In genomic region chrX:71475992-71476391, GRCm38 (mm10) we compare ENCODE assay signal across 22 mouse cellular contexts. TPM values are rescaled to one million over a fixed set of nuclear protein-coding genes. Genes with fewer than 3 reads are reported as not detected.
DNase-seq lines count a peak whose midpoint lies in the region; ATAC-seq lines count a peak whose summit lies in the region.
"Had no signal": no experiment of that assay in that cellular context is flagged by ENCODE, and none has a peak within 500 bp of the region (broad histone marks: within the 10 kb centered on the region; RNA-seq: fewer than 3 reads in every experiment).

No protein-coding gene starts in this region.

- H3K27me3 ChIP-seq in embryonic facial prominence, embryonic 11.5 days (ENCODE audit: control insufficient read depth, insufficient read depth, low read length), result no peaks in the 10 kb centered on the region
- no peaks in the 10 kb centered on the region for H3K27me3 ChIP-seq in midbrain, embryonic 11.5 days (ENCODE audit: control insufficient read depth, insufficient read depth, low read length)
- H3K27me3 ChIP-seq: heart, embryonic 15.5 days; neural tube, embryonic 15.5 days had no signal

- H3K36me3 ChIP-seq in embryonic facial prominence, embryonic 11.5 days (replicated peaks; ENCODE audit: control insufficient read depth, insufficient read depth, low read depth, low read length), result no peaks in the 10 kb centered on the region
- no peaks in the 10 kb centered on the region for H3K36me3 ChIP-seq in midbrain, embryonic 11.5 days (ENCODE audit: control insufficient read depth, insufficient read depth, low read length)
- H3K36me3 ChIP-seq: heart, embryonic 15.5 days; neural tube, embryonic 15.5 days had no signal

- ATAC-seq in CD4-positive, CD25-positive, alpha-beta regulatory T cell, adult 4 months, result peak; percentile 18
- no peak for ATAC-seq in embryonic facial prominence, embryonic 11.5 days (replicated peaks; ENCODE audit: insufficient number of reproducible peaks, low FRiP score, low TSS enrichment, low read depth)
- ATAC-seq in midbrain, embryonic 11.5 days (ENCODE audit: low FRiP score), result no peak
- ATAC-seq: hindbrain, embryonic 16.5 days; midbrain, embryonic 16.5 days had no signal

- no peaks in the 10 kb centered on the region for H3K4me1 ChIP-seq in embryonic facial prominence, embryonic 11.5 days (ENCODE audit: control insufficient read depth, insufficient read depth, low read length)
- no peaks in the 10 kb centered on the region for H3K4me1 ChIP-seq in midbrain, embryonic 11.5 days (ENCODE audit: control insufficient read depth, insufficient read depth, low read length)
- H3K4me1 ChIP-seq: heart, embryonic 15.5 days; neural tube, embryonic 15.5 days had no signal

- DNase-seq in 3T3-L1 (ENCODE audit: low read depth, low spot score) (peak; percentile 46), adipocyte (ENCODE audit: low spot score) (no peak)
- peak; percentile 68 for DNase-seq in embryonic facial prominence, embryonic 11.5 days (ENCODE audit: low spot score)
- peak; percentile 38 for DNase-seq in induced T-regulatory cell, adult 2 months (ENCODE audit: low read depth)
- no peak for DNase-seq in cerebellum, adult 11 months
- no peak for DNase-seq in midbrain, embryonic 11.5 days (ENCODE audit: low spot score, missing footprints)
- DNase-seq: adrenal gland, postnatal 25 days; cerebellum, adult 11-12 months; cerebellum, postnatal 25 days; gastrocnemius, postnatal 14 days; kidney, adult 11 months; kidney, postnatal 10 days; left cerebral cortex, postnatal 4 days; lung, postnatal 14 days; thymus, postnatal 36 days had no signal

- no peak overlapping the region for H3K27ac ChIP-seq in embryonic facial prominence, embryonic 11.5 days (replicated peaks; ENCODE audit: low read depth, low read length)
- no peak overlapping the region for H3K27ac ChIP-seq in midbrain, embryonic 11.5 days (ENCODE audit: low read depth, low read length)
- H3K27ac ChIP-seq: heart, embryonic 15.5 days; layer of hippocampus, adult 2 months; neural tube, embryonic 15.5 days had no signal

- no peak overlapping the region for H3K9ac ChIP-seq in embryonic facial prominence, embryonic 11.5 days (replicated peaks; ENCODE audit: low read length)
- no peak overlapping the region for H3K9ac ChIP-seq in midbrain, embryonic 11.5 days (ENCODE audit: low read length)
- H3K9ac ChIP-seq: heart, embryonic 15.5 days; neural tube, embryonic 15.5 days had no signal

- no peak overlapping the region for H3K4me2 ChIP-seq in embryonic facial prominence, embryonic 11.5 days (ENCODE audit: low read depth, low read length)
- H3K4me2 ChIP-seq in midbrain, embryonic 11.5 days, result no peak overlapping the region
- H3K4me2 ChIP-seq: heart, embryonic 15.5 days; neural tube, embryonic 15.5 days had no signal

- no peak overlapping the region for H3K4me3 ChIP-seq in embryonic facial prominence, embryonic 11.5 days (ENCODE audit: low read depth, low read length)
- no peak overlapping the region for H3K4me3 ChIP-seq in midbrain, embryonic 11.5 days (ENCODE audit: low read depth, low read length)
- H3K4me3 ChIP-seq: heart, embryonic 15.5 days; layer of hippocampus, adult 2 months; neural tube, embryonic 15.5 days had no signal

- H3K9me3 ChIP-seq in embryonic facial prominence, embryonic 11.5 days (replicated peaks; ENCODE audit: control insufficient read depth, low read length), result no peaks in the 10 kb centered on the region
- no peaks in the 10 kb centered on the region for H3K9me3 ChIP-seq in midbrain, embryonic 11.5 days (ENCODE audit: control insufficient read depth, low read length)
- H3K9me3 ChIP-seq: G1E; heart, embryonic 15.5 days; neural tube, embryonic 15.5 days had no signal

- 37% methylated on average over 3 of the region's 3 CpGs for WGBS in embryonic facial prominence, embryonic 11.5 days
- WGBS in midbrain, embryonic 11.5 days, result 80% methylated on average over 3 of the region's 3 CpGs

RNA-seq across cellular contexts. Expression of gene Cd99l2, which starts 16.7 kb away (rescaled TPM):
- polyA plus RNA-seq in CD4-positive, CD25-positive, alpha-beta regulatory T cell, adult 4 months (2017; shearing (Covaris generic)), result 10 to 100 TPM; 20.0 to 23.7 TPM
- polyA plus RNA-seq in embryonic facial prominence, embryonic 11.5 days (2014; fragmentation: Nextera tagmentation; extraction: Ambion mirVana), result 25.9 and 28.9 TPM in 2 replicates
- 28.3 and 28.7 TPM in 2 replicates for polyA plus RNA-seq in midbrain, embryonic 11.5 days (2014; fragmentation: Nextera tagmentation; extraction: Ambion mirVana)

Comparison
In these comparisons a context has a peak if more than half of its experiments do, and no peak if none do; other contexts are left out.
1. DNase-seq: peak in 3T3-L1 (single experiment), embryonic facial prominence, embryonic 11.5 days (single experiment) and induced T-regulatory cell, adult 2 months (single experiment); none in adipocyte (single experiment), cerebellum, adult 11 months (single experiment) and midbrain, embryonic 11.5 days (single experiment).